In the genomic region with DNA sequence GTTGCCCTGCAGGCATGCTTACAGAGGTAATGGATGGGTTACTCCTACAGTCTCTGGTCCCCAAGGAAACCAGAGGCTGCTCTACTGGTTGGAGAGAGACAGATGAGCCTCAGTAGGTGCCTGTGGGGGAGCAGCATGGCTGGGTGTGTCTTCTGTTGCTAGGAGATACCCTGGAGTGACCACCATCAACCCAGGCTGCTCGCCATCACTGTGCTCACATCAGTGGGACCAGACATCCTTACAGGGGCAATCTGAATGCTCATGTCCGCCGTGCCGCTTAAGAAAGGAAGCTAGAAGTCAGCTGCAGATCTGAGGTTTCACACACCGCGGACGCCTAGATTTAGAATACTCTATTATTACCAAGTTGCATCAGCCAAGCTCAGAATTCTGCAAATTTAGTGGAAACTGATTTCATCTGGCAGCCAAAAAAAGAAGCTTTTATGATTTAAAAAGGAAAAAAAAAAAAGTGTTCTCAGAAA, we compare ENCODE assay signal across 10 mouse cellular contexts. TPM values are rescaled to one million over a fixed set of nuclear protein-coding genes. Genes with fewer than 3 reads are reported as not detected.
DNase-seq lines count a peak whose midpoint lies in the region; ATAC-seq lines count a peak whose summit lies in the region.
"Had no signal": no experiment of that assay in that cellular context is flagged by ENCODE, and none has a peak within 500 bp of the region (broad histone marks: within the 10 kb centered on the region; RNA-seq: fewer than 3 reads in every experiment).

No protein-coding gene starts in this region.

- H3K9me3 ChIP-seq in midbrain, embryonic 13.5 days = no peaks in the 10 kb centered on the region
- H3K9me3 ChIP-seq in midbrain, embryonic 16.5 days (replicated peaks; ENCODE audit: control insufficient read depth, low read length, poor library complexity, severe bottlenecking) = no peaks in the 10 kb centered on the region
- H3K9me3 ChIP-seq in hindbrain, embryonic 10.5 days = no peaks in the 10 kb centered on the region
- no peaks in the 10 kb centered on the region for H3K9me3 ChIP-seq in midbrain, embryonic 14.5 days (ENCODE audit: control insufficient read depth, low read length)
- H3K9me3 ChIP-seq: limb, embryonic 12.5 days had no signal

- no peaks in the 10 kb centered on the region for H3K36me3 ChIP-seq in midbrain, embryonic 13.5 days
- no peaks in the 10 kb centered on the region for H3K36me3 ChIP-seq in midbrain, embryonic 16.5 days (ENCODE audit: control insufficient read depth, insufficient read depth, low read length)
- no peaks in the 10 kb centered on the region for H3K36me3 ChIP-seq in hindbrain, embryonic 10.5 days
- no peaks in the 10 kb centered on the region for H3K36me3 ChIP-seq in midbrain, embryonic 14.5 days (ENCODE audit: control insufficient read depth, insufficient read depth, low read length)
- H3K36me3 ChIP-seq: limb, embryonic 12.5 days had no signal

- no peak overlapping the region for H3K4me2 ChIP-seq in midbrain, embryonic 13.5 days (replicated peaks)
- no peak overlapping the region for H3K4me2 ChIP-seq in midbrain, embryonic 16.5 days (ENCODE audit: low read length)
- no peak overlapping the region for H3K4me2 ChIP-seq in midbrain, embryonic 14.5 days (ENCODE audit: low read length)
- H3K4me2 ChIP-seq: limb, embryonic 12.5 days had no signal

- H3K27me3 ChIP-seq in midbrain, embryonic 13.5 days = peaks cover 3% of the 10 kb centered on the region; the same call in 1 of the 2 replicates
- H3K27me3 ChIP-seq in midbrain, embryonic 16.5 days (ENCODE audit: control insufficient read depth, insufficient read depth, low read depth, low read length) = no peaks in the 10 kb centered on the region
- H3K27me3 ChIP-seq in hindbrain, embryonic 10.5 days (ENCODE audit: insufficient read depth, poor library complexity, severe bottlenecking) = no peaks in the 10 kb centered on the region; the same call in 1 of the 2 replicates
- no peaks in the 10 kb centered on the region for H3K27me3 ChIP-seq in midbrain, embryonic 14.5 days (ENCODE audit: control insufficient read depth, insufficient read depth, low read length)
- H3K27me3 ChIP-seq: limb, embryonic 12.5 days had no signal

- 72% methylated on average over 7 of the region's 7 CpGs for WGBS in midbrain, embryonic 13.5 days
- WGBS in midbrain, embryonic 16.5 days = 69% methylated on average over 7 of the region's 7 CpGs
- WGBS in hindbrain, embryonic 10.5 days = 82% methylated on average over 7 of the region's 7 CpGs
- 66% methylated on average over 7 of the region's 7 CpGs for WGBS in midbrain, embryonic 14.5 days

- H3K4me3 ChIP-seq in midbrain, embryonic 13.5 days (replicated peaks) = no peak overlapping the region
- H3K4me3 ChIP-seq in midbrain, embryonic 16.5 days (ENCODE audit: low read depth, low read length) = no peak overlapping the region
- no peak overlapping the region for H3K4me3 ChIP-seq in hindbrain, embryonic 10.5 days
- no peak overlapping the region for H3K4me3 ChIP-seq in midbrain, embryonic 14.5 days (replicated peaks; ENCODE audit: low read depth, low read length)
- H3K4me3 ChIP-seq: limb, embryonic 12.5 days had no signal

- H3K4me1 ChIP-seq in midbrain, embryonic 13.5 days (replicated peaks) = peaks cover 23% of the 10 kb centered on the region
- H3K4me1 ChIP-seq in midbrain, embryonic 16.5 days (ENCODE audit: control insufficient read depth, insufficient read depth, low read length) = no peaks in the 10 kb centered on the region; the same call in 1 of the 2 replicates
- peaks cover 17% of the 10 kb centered on the region for H3K4me1 ChIP-seq in hindbrain, embryonic 10.5 days (replicated peaks)
- H3K4me1 ChIP-seq in midbrain, embryonic 14.5 days (ENCODE audit: control insufficient read depth, insufficient read depth, low read length) = peaks cover 16% of the 10 kb centered on the region

- intact Hi-C loops in heart, postnatal 10 days (cut with DNase I) = no loop called here

- peak; percentile 5 for DNase-seq in hindbrain, embryonic 10.5 days (ENCODE audit: low spot score)
- peak; percentile 19 for DNase-seq in midbrain, embryonic 14.5 days
- DNase-seq in adrenal gland, postnatal 25 days = no peak
- DNase-seq in cerebellum, postnatal 14 days = no peak
- no peak for DNase-seq in thymus, postnatal 4 days
- DNase-seq in heart, postnatal 10 days = no peak

- peak; percentile 65 for ATAC-seq in midbrain, embryonic 13.5 days
- no peak for ATAC-seq in midbrain, embryonic 16.5 days
- ATAC-seq in midbrain, embryonic 14.5 days (ENCODE audit: low FRiP score, low TSS enrichment) = no peak

- H3K27ac ChIP-seq in midbrain, embryonic 13.5 days = peak overlapping the region; percentile 44; the same call in 1 of the 2 replicates
- no peak overlapping the region for H3K27ac ChIP-seq in midbrain, embryonic 16.5 days (ENCODE audit: low read length)
- no peak overlapping the region for H3K27ac ChIP-seq in hindbrain, embryonic 10.5 days
- H3K27ac ChIP-seq in midbrain, embryonic 14.5 days (replicated peaks; ENCODE audit: low read depth, low read length) = no peak overlapping the region
- H3K27ac ChIP-seq: limb, embryonic 12.5 days had no signal

- no peak overlapping the region for H3K9ac ChIP-seq in midbrain, embryonic 13.5 days (replicated peaks)
- no peak overlapping the region for H3K9ac ChIP-seq in midbrain, embryonic 16.5 days (ENCODE audit: low read depth, low read length)
- H3K9ac ChIP-seq in midbrain, embryonic 14.5 days (replicated peaks; ENCODE audit: low read length) = no peak overlapping the region
- H3K9ac ChIP-seq: limb, embryonic 12.5 days had no signal

RNA-seq across cellular contexts. Expression of a gene that starts 21.7 kb away (rescaled TPM):
- polyA plus RNA-seq in midbrain, embryonic 13.5 days (2015; fragmentation: Nextera tagmentation; extraction: Ambion mirVana) = 10.3 and 11.8 TPM in 2 replicates
- 10.4 and 12.8 TPM in 2 replicates for polyA plus RNA-seq in midbrain, embryonic 16.5 days (2015; fragmentation: Nextera tagmentation; extraction: Ambion mirVana)
- 9.2 and 9.8 TPM in 2 replicates for polyA plus RNA-seq in hindbrain, embryonic 10.5 days (2016; fragmentation: Nextera tagmentation; extraction: Ambion mirVana)
- polyA plus RNA-seq in midbrain, embryonic 14.5 days (2014; fragmentation: Nextera tagmentation; extraction: Ambion mirVana) = 11.7 and 12.3 TPM in 2 replicates
- 20.7 and 23.6 TPM in 2 replicates for total RNA-seq in adrenal gland, postnatal 25 days (2021)
- 10 to 100 TPM in 1 of 2 experiments, 1 to 10 TPM in 1; 8.8 to 10.7 TPM for total RNA-seq in heart, postnatal 10 days (2021)

RNA-seq across cellular contexts. Expression of a gene that starts 54.2 kb away (rescaled TPM):
- polyA plus RNA-seq in midbrain, embryonic 13.5 days (2015; fragmentation: Nextera tagmentation; extraction: Ambion mirVana) = 0.12 and 0.36 TPM in 2 replicates
- not detected in 2 replicates for polyA plus RNA-seq in midbrain, embryonic 16.5 days (2015; fragmentation: Nextera tagmentation; extraction: Ambion mirVana)
- 0.22 and 0.34 TPM in 2 replicates for polyA plus RNA-seq in hindbrain, embryonic 10.5 days (2016; fragmentation: Nextera tagmentation; extraction: Ambion mirVana)
- polyA plus RNA-seq in midbrain, embryonic 14.5 days (2014; fragmentation: Nextera tagmentation; extraction: Ambion mirVana) = not detected in 2 replicates
- total RNA-seq in adrenal gland, postnatal 25 days (2021) = 1,366 and 2,446 TPM in 2 replicates
- total RNA-seq in heart, postnatal 10 days (2021) = under 1 TPM; 0.30 to 0.38 TPM
- total RNA-seq: megakaryocyte progenitor cell, adult 5-6 weeks had no signal
- polyA plus RNA-seq: limb, embryonic 12.5 days had no signal

Comparison
In these comparisons a context has a peak if more than half of its experiments do, and no peak if none do; other contexts are left out.
1. DNase-seq: peak in hindbrain, embryonic 10.5 days (single experiment) and midbrain, embryonic 14.5 days (single experiment); none in adrenal gland, postnatal 25 days (single experiment), cerebellum, postnatal 14 days (0 of 2), thymus, postnatal 4 days (single experiment) and heart, postnatal 10 days (0 of 2).